Mouse (Mus musculus) liver, embryonic 14.5 days (tissue): ENCODE results near the gene Blcap.

Experiments used
- CTCF ChIP-seq: IDR thresholded peaks from 2 replicates; pipeline ENCODE4 v1.5.1; 2016; ENCODE audit warnings: antibody characterized with exemption, low read depth, control low read depth
- EP300 ChIP-seq: IDR thresholded peaks from 2 replicates; pipeline ENCODE4 v1.6.1; 2016; ENCODE audit warnings: antibody characterized with exemption, low read depth

DNA sequence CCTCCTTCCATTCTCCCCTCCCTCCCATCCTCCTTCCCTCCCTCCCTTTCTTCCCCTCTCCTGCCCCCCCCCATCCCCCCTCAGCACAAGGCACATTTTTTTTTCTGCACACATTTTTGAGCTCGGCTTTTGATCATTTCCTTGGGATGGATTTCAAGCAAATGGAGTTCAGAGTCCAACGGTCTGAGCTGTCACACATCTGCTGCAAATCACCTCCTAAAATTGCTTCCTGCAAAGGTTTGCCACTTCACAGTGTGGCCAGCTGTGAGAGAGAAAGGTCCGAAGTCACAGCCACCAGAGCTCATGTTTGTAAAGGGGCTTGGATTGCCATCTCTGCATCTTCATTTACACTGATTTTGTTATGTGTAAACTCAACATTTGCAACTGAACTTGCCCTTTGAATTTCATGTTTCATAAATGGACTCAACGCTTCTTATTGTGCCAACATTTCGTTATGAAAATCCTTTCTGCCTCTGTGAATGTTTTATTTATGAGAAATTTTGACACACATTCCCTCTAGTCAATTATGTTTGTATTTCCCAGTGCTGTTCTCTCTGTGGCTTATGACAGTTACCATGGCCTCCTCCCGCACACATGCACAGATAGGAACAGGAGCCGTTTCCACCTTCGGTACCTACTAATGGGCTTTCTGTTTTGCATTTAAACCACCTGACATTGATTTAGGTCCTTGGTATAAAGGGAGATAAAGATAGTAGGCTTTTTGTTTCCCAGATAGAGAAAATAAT is 39.2 kb downstream of the Blcap start:
- TF ChIP-seq CTCF (no peak), EP300 (no peak)
